Mouse (Mus musculus): ENCODE results near the gene Olfr694.
"Not testable (repeated sequence)": the region's sequence is repeated elsewhere in the genome, so short reads cannot be mapped to it uniquely, and the experiment has no call there.

Olfr694 gene

DNA sequence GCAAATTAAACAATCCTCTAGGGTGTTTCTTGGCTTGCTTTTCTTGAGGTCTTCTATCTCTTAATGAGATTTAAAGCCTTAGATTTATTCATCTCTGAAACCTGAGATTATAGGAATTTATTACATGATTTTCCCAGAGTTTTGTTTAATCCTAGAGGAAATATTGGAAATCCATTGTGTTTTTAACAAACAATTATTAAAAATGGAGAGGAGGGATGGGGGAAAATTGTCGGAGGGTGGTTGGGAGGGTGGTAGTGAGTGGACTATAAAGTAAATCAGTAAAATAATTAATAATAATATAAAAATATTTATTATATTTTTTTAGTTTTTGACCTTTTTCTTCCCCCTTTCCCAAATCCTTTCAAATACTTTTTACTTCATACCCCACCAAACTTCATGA, at the start of gene Olfr694:
TSS of gene Olfr694 (minus strand) at position 101 of the 400 bp plus-strand sequence.
- DNase-seq, result no peak

DNA sequence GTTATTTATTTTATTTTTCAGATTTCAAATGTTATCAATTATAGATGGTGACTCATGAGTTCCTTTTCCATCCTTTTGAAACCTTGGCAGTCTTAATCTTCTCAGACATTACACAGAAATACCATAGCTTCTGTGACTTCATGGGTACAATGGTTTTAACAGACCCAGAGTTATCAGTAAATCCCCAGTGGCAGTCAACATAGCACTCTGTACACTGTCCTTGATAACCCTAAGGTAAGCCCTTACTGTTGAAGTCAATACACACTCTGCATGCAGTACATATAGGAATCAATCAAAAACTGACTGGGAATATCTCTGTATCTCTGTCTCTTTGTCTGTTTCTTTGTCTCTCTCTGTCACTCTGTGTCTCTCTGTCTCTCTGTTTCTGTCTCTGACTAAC, 45.4 kb upstream of the Olfr694 start:
- no peak for DNase-seq

DNA sequence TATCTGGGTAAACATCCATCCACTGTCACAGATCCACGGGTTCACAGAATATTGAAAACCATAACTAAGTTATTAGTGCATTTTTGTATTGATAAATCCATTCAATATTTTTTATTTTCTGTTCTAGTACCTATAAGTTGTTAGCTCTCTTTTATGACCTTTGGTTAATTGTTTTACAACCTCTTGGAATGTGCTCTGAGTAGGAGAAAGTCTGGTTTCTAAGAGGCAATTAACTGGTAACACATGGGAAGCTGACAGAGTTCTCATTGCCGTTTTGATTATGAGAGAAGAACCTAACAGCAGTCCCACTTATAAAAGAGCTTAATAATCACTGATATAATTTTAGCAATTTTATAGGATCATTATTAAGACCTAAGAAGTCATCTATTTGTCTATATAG, 42.1 kb upstream of the Olfr694 start:
- no peak for DNase-seq

DNA sequence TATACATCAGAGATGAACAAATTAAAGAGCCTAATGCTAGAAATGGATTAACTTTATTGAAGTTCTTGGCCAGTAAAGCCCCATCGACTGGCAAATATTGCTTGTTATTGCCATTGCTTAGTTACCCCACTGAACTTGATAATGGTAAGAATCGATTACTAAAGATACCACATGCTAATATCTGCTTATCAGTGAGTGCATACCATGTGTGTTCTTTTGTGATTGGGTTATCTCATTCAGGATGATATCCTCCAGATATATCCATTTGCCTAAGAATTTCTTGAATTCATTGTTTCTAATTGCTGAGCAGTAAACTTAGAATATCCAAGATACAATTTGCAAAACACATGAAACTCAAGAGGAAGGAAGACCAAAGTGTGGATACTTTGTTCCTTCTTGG, 34.0 kb upstream of the Olfr694 start:
- not testable (repeated sequence) for DNase-seq

DNA sequence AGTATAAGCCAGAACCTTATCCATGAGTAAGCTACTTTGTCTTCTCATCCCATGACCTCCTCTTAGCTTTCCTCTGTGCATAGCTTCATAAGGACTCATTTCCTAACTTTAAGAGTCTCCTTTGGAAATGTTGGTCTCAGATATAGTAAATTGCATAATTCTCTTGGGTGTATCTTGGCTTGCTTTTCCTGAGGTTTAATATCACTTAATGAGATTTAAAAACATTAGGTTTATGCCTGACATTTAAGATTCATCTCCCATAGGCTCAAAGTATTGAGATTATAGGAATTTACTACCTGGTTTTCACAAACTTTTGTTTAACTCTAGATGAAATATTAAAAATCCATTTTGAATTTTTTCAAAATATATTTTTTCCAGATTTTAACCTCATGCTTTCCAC, 24.7 kb upstream of the Olfr694 start, which contains the start of gene Olfr695:
TSS of gene Olfr695 (minus strand) at position 101 of the 400 bp plus-strand sequence.
- no peak for DNase-seq

DNA sequence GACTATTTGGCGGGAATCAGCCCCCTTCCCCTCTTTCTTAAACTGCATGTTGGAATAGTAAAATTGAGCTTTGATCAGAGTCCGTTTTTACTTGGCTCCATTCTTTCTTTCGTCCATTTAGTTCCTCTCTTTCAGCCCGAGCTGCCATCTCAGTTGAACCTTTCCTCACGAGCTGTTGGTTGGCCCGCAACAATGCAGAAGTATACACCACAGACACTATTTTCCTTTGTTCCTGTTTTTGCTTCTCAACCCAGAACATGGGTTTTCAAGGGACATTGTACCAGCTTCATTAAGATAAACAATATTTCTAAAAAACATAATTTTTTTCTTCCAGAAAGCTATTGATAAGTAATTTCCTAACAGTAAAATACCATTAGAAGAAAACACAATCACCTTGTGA, 19.8 kb upstream of the Olfr694 start:
- no peak for DNase-seq

DNA sequence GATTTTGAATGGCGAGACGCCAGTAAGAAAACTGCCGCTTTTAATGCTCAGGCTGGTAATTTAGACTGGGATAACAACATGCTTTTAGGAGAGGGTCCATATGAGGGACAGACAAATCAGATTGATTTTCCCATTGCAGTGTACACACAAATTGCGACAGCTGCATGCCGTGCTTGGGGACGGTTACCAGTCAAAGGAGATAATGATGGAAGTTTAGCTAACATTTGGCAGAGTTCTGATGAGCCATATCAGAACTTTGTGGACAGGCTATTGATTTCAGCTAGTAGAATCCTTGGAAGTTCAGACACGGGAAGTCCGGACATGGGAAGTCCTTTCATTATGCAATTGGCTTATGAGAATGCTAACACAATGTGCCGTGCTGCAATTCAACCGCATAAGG, 16.1 kb upstream of the Olfr694 start:
- not testable (repeated sequence) for DNase-seq

DNA sequence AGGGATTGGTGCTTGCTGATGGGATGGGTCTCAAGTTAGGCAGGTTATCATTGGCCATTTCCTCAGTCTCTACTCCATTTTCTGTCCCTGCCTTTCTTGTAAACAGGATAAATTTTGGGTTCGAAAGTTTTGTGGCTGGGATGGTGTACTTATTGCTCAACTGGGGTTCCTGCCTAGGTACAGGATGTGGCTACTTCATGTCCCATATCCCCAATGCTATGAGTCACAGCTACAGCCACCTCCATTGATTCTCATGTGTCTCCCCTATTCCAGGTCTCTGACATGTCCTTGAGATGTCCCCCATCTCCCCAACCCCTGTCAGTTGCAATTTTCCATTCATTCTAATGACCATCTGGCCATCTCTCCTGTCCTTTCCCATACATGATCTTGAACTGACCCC, 5.3 kb upstream of the Olfr694 start:
- DNase-seq, result no peak

DNA sequence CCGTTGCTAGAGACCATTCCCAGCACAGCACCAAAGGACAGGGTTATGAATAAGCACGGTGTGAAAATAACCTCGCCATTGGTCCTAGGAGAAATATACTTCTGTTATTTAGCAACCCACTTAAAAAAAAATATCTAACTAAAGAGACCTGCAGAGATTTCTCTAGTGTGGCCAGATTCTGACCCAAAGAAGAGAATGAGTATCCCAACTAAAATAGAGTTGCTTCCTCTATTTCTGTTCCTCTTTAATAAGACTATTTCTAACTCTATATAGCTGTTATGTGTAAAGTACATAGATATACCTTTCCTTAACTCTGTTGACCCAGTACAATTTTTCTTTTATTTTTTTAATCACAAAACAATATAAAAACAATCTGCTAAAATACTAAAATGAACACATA, 1.4 kb upstream of the Olfr694 start:
- DNase-seq, result no peak

DNA sequence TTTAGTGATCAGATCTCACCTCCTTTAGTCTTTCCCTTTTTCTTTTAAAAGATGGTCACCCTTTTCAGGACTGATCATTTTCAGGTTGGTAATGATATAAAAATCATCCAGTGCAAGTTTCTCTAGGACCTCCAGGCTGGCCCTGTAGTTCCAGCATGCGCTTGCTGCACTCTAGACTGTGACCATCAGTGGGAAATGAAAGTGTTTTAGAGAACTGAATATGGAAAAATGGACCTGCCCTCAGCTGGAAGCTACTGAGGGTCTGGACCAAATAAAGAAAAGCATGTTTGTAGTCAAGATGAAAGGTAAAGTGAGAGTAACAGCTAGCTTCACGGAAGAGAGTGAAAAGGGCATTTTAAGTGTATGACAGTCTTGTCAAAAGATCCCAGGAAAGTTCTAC, 6.2 kb downstream of the Olfr694 start:
- no peak for DNase-seq

DNA sequence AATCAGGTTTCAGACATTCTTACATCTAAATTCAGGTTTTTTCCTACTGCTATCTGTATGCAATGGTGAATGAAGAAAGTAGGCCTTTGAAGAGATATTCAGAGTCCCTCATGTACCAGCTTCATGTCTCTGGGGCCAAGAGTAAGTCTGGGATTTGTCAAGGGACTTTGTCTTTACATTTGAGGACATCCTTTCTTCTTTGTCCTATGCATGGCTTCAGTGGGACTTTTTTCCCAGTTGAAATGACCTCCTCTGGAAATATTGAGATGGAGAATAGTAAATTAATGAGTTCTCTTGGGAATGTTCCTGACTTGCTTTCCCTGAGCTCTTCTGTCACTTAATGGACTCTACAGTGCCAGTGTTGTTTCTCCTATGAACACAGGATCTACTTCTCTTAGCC, 11.1 kb downstream of the Olfr694 start, which contains the start of gene Olfr693:
TSS of gene Olfr693 (minus strand) at position 101 of the 400 bp plus-strand sequence.
- DNase-seq, result no peak

DNA sequence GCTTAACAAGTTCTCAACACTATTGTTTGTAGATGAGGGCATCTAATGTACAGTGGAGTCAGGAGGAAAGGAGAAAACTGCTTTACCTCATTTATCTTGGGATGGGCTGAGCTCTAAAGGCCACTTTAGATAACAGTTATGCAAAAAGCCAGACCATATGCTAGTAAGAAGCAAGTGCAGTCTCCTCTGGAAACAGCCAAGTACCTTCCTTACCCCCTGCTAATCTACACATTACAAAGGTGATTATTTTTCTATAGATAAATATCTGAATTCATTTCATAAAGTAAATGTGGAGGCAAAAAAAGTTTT, 39.3 kb downstream of the Olfr694 start:
- DNase-seq, result no peak

DNA sequence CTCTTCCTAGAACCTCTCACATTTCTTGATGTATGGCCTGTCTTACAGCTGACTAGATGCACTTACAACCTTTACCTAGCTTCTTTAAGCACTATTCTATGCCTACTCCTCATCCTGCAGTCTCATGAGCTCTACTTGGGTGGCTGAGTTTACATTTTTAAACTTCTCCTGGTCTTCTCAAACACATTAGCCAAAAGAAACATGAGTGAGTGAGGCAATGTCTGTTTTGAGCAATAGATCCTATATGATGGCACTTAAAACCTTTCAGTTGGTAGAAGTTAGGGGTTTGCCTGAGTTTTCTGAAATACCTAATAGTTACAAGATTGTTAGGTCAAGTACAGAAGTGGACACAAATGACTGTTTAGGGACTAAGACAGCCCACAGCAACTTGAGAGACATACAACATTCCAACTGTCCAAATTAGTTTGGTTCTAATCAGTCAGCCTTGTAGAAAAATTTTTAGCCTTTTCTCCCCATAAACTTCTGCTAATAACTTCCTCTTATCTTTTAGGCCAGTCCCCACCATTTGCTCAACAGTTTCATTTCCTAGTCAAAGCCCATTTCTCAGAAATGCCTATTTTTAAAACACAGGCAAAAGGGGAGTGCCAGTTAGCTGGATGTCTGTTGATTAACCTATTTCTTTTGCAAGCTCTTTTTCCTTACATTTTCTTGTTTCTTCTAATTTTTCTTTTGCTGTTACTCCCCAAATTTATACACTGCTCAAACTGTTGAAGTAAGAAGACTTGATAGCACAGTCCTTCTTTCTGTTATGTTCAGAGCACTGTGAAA, 39.9 kb downstream of the Olfr694 start:
- DNase-seq, result no peak

DNA sequence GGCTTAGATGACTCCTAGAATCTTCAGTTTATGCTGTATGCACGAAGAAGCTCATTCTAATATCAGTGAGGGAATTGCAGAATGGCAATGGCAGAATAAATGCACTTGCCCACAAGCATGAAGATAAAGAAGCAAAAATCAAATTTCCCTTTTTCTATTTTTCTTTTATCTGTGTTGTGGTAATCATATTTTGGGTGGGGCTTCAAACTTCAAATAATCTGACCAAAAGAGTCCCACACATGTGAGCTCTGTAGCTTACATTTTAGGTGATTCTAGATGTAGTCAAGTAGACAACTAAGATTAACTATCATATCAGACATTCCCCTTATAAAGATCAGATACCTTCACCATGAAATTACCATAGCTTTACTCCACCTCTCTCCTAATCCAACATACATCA, 41.8 kb downstream of the Olfr694 start:
- no peak for DNase-seq

DNA sequence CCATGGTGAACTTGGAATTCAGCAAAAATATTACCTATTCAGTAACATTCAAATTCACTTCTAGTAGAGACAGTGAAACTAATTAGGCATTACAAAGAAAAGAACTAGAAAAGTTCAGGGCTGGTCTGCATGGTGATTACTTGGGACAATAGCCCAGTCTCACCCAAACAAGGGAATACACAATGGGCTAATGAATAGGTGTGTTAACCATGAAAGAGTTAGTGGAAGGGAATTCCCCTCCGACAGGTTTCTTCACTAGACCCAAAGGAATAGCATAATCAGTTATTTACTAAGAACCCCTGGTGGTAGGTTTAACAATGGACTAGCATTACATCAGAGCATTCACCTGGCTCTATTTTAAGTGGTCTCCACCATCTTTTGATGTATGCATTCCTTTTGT, 46.4 kb downstream of the Olfr694 start:
- no peak for DNase-seq

DNA sequence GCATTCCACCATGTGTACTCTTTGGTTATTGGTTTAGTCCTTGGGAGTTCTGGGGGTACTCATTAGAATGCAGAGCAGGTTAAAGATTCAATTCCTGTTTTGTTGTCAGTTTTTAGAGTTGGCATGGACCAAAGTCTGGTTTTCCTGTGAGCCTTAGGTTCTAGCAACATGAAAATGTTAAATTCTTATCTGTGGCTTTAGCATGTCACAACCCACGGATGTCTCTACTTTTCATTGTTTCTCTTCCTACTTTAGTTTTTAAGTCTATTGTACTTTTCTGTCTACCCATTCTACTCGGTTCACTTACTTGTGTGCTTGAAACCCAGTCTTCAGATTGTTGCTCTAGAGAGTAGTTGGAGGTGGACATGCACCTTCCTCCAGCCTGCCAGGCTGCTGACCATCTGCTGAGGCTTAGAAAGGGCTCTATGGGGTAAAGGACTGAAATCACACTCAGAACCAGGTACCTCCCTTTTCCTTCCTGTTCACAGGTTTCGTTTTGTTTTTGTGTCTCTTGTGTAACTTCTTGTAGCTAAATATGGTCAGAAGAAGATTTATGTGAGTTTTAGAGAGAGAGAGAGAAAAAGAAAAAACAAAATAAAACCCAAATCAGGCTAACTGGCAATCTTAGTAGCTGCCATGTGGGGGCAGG, 47.3 kb downstream of the Olfr694 start:
- no peak for DNase-seq

DNA sequence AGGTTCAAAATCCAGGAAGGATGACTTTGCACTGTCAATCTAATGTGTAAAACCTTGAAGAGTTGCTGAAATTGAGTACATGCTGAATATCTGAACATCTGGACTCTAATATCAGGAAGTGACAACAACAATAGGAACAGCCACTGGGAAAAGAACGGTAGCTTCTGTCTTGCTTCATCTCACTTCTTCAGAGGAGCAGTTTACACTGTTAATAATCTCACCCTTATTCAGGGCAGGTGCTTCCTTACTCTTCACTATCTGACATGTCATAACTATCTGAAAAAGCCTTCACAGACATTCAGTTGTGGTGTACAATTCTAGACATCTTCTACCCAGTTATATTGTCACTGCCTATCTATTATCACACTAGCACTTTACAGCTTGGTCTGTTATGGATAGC, 50.8 kb downstream of the Olfr694 start:
- DNase-seq, result no peak

DNA sequence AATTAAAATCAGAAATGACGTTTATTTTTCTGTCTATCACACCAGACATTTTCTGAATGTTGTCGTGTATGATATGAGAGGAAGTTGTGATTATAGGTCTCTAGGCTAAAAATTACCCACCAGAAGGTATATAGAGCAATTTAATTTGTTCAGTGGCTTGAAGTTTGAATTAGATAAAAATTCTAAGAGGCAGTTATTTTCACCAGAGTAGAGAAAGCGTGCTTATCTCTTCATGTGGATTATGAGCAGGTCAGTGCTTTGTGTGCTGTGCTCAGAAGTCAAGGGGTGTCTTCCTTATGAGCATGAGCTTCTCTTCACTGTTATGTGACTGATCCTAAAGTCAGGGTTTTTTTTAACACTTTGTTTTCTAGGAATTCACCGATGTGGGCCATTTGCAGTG, 56.1 kb downstream of the Olfr694 start:
- no peak for DNase-seq
